Mouse (Mus musculus) intestine, embryonic 14.5 days (tissue): ENCODE measurements at regions not wholly inside any gene's neighbourhood (a gene's known extent, or its start where the extent isn't known, plus 50 kb on each side); places are given as distances from the start of the nearest gene placed in this dataset.

ENCODE experiments used
- ATAC-seq: fragments of 200-750 bp; cut with Nextera tagmentation; replicated peaks from 2 replicates; pipeline ENCODE4 v1.8.0; 2017; ENCODE audit warnings: low read depth, moderate number of reproducible peaks, moderate TSS enrichment, moderate library complexity; ENCODE audit not compliant: low FRiP score, low TSS enrichment
- DNase-seq: peaks from one replicate; pipeline ENCODE4 v3.0.0-alpha.2; 2018; ENCODE audit warnings: low spot score
- H3K27ac ChIP-seq: fragments of 300-500 bp; sonication (generic); 2 replicates; pipeline ENCODE4 v1.5.1; 2014; ENCODE audit warnings: low read depth, mild to moderate bottlenecking, control low read depth
- H3K27me3 ChIP-seq: fragments of 300-500 bp; sonication (generic); replicated peaks from 2 replicates; pipeline ENCODE4 v1.6.1; 2014; ENCODE audit warnings: low read length, control low read depth; ENCODE audit not compliant: control insufficient read depth, insufficient read depth
- H3K36me3 ChIP-seq: fragments of 300-500 bp; sonication (generic); 2 replicates; pipeline ENCODE4 v1.6.1; 2014; ENCODE audit warnings: low read length, control low read depth; ENCODE audit not compliant: control insufficient read depth, insufficient read depth
- H3K4me1 ChIP-seq: fragments of 300-500 bp; sonication (generic); replicated peaks from 2 replicates; pipeline ENCODE4 v1.6.1; 2014; ENCODE audit warnings: low read length, control low read depth, mixed read lengths; ENCODE audit not compliant: control insufficient read depth, insufficient read depth
- H3K4me2 ChIP-seq: fragments of 300-500 bp; sonication (generic); 2 replicates; pipeline ENCODE4 v1.6.1; 2014; ENCODE audit warnings: low read length
- H3K4me3 ChIP-seq: fragments of 300-500 bp; sonication (generic); 2 replicates; pipeline ENCODE4 v1.5.1; 2014; ENCODE audit warnings: low read depth, low read length, control low read depth, mixed read lengths
- H3K9ac ChIP-seq: fragments of 300-500 bp; sonication (generic); 2 replicates; pipeline ENCODE4 v1.6.1; 2014; ENCODE audit warnings: mild to moderate bottlenecking, low read length
- H3K9me3 ChIP-seq: fragments of 300-500 bp; sonication (generic); 2 replicates; pipeline ENCODE4 v1.6.1; 2016; ENCODE audit warnings: low read length, control low read depth; ENCODE audit not compliant: control insufficient read depth
- WGBS: fragments of 180-500 bp; shearing (Covaris S2); extraction: QIAGEN DNeasy Blood & Tissue Kit; methylation state at CpG from one replicate; pipeline ENCODE4 v1.1.7; 2014; 5-methylcytosine and 5-hydroxymethylcytosine counted together

- Histone ChIP-seq H3K27ac (no peak overlapping the region), H3K9ac (no peak overlapping the region), H3K36me3 (no peaks in the 10 kb centered on the region), H3K9me3 (no peaks in the 10 kb centered on the region), H3K4me2 (no peak overlapping the region), H3K27me3 (no peaks in the 10 kb centered on the region), H3K4me3 (no peak overlapping the region), H3K4me1 (no peaks in the 10 kb centered on the region)
- no peak for ATAC-seq
- 38% methylated on average over 4 of the region's 4 CpGs for WGBS
- peak; percentile 66 for DNase-seq
Measured at GRCm38 (mm10) chr6:51220778-51221177, 211.7 kb upstream of the Nfe2l3 start.

- peaks cover 1% of the 10 kb centered on the region for H3K9me3 ChIP-seq
- H3K4me2 ChIP-seq: no peak overlapping the region
- DNase-seq: no peak
- no peak overlapping the region for H3K9ac ChIP-seq
- no peak overlapping the region for H3K4me3 ChIP-seq
- H3K27ac ChIP-seq: no peak overlapping the region
- H3K4me1 ChIP-seq: no peaks in the 10 kb centered on the region
- ATAC-seq: no peak
- 63% methylated on average over 11 of the region's 11 CpGs for WGBS
- no peaks in the 10 kb centered on the region for H3K27me3 ChIP-seq
- H3K36me3 ChIP-seq: no peaks in the 10 kb centered on the region
Measured at GRCm38 (mm10) chr6:51236077-51236740, 196.3 kb upstream of the Nfe2l3 start.

DNA sequence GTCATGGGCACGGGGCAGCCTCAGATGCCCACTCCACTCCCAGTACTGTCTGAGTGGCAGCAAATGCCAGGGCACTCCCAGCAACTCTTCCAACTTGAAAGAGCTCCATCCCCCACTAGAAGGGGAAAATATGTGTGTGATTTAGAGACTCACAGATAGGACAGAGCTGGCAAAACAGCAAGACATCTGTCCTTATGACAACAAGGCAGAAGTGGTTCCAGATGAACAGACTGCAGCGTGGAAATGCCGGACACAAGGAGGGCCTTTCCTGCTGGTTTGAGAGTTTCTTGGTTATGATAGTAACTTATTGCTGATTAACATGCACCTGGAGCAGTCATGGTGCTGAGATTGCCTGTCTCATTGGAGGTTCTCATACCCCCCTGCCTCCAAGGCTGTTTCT lies 192.4 kb upstream of the Nfe2l3 start:
- no peak overlapping the region for H3K4me3 ChIP-seq
- H3K4me2 ChIP-seq: no peak overlapping the region
- H3K27ac ChIP-seq: no peak overlapping the region
- H3K9ac ChIP-seq: no peak overlapping the region
- 89% methylated on average over 3 of the region's 3 CpGs for WGBS
- H3K27me3 ChIP-seq: no peaks in the 10 kb centered on the region
- DNase-seq (no peak), ATAC-seq (no peak)
- H3K4me1 ChIP-seq: no peaks in the 10 kb centered on the region
- no peaks in the 10 kb centered on the region for H3K36me3 ChIP-seq
- H3K9me3 ChIP-seq: peaks cover 8% of the 10 kb centered on the region

- Histone ChIP-seq H3K4me2 (no peak overlapping the region), H3K27ac (no peak overlapping the region), H3K27me3 (no peaks in the 10 kb centered on the region), H3K9ac (no peak overlapping the region), H3K4me1 (no peaks in the 10 kb centered on the region), H3K36me3 (no peaks in the 10 kb centered on the region), H3K9me3 (no peaks in the 10 kb centered on the region), H3K4me3 (no peak overlapping the region)
- ATAC-seq (no peak), DNase-seq (no peak)
Measured at GRCm38 (mm10) chr6:51250233-51250632, 182.2 kb upstream of the Nfe2l3 start.

GRCm38 (mm10) chr6:51251432-51251831 lies 181.0 kb upstream of the Nfe2l3 start:
- Histone ChIP-seq H3K27me3 (no peaks in the 10 kb centered on the region), H3K36me3 (no peaks in the 10 kb centered on the region), H3K4me3 (no peak overlapping the region), H3K4me2 (no peak overlapping the region), H3K27ac (no peak overlapping the region), H3K4me1 (no peaks in the 10 kb centered on the region), H3K9me3 (no peaks in the 10 kb centered on the region), H3K9ac (no peak overlapping the region)
- WGBS: 96% methylated on average over 2 of the region's 2 CpGs
- ATAC-seq: no peak
- no peak for DNase-seq

- Histone ChIP-seq H3K9me3 (no peaks in the 10 kb centered on the region), H3K27ac (no peak overlapping the region), H3K27me3 (no peaks in the 10 kb centered on the region), H3K4me3 (no peak overlapping the region), H3K4me1 (no peaks in the 10 kb centered on the region), H3K4me2 (no peak overlapping the region), H3K36me3 (no peaks in the 10 kb centered on the region), H3K9ac (no peak overlapping the region)
- DNase-seq: no peak
- ATAC-seq: no peak
- 88% methylated on average over 3 of the region's 3 CpGs for WGBS
Measured at GRCm38 (mm10) chr6:51252721-51253120, 179.7 kb upstream of the Nfe2l3 start.

DNA sequence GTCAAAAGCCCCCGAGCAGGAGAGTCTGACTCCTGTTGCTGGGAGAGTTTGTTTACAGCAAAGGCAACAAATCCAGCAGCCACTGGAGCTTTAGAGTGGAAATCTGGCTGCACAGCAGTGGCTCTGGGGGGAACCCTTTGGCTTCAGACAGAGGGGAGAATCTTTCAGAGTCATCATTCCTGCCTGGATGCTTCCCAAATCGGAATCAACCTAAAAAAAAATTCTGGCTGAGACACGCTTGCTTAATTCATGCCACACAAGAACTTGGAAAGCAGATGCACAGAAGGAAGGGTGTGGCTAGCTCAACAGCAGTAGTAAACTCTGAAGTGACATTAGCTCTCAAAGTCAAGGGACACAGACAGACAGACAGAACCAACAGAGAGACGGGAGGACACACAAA lies 175.8 kb upstream of the Nfe2l3 start:
- Histone ChIP-seq H3K36me3 (no peaks in the 10 kb centered on the region), H3K4me2 (no peak overlapping the region), H3K9me3 (peaks cover 6% of the 10 kb centered on the region), H3K27me3 (no peaks in the 10 kb centered on the region), H3K4me1 (no peaks in the 10 kb centered on the region), H3K4me3 (no peak overlapping the region), H3K9ac (no peak overlapping the region), H3K27ac (no peak overlapping the region)
- ATAC-seq (no peak), DNase-seq (no peak)
- WGBS: 35% methylated on average over 4 of the region's 4 CpGs

- Histone ChIP-seq H3K9me3 (peaks cover 6% of the 10 kb centered on the region), H3K27me3 (no peaks in the 10 kb centered on the region), H3K4me1 (no peaks in the 10 kb centered on the region), H3K36me3 (no peaks in the 10 kb centered on the region), H3K4me3 (no peak overlapping the region), H3K9ac (no peak overlapping the region), H3K4me2 (no peak overlapping the region), H3K27ac (no peak overlapping the region)
- WGBS: 75% methylated on average over 6 of the region's 6 CpGs
- DNase-seq: no peak
- ATAC-seq: no peak
Measured at GRCm38 (mm10) chr6:51257524-51257923, 174.9 kb upstream of the Nfe2l3 start.

- H3K4me2 ChIP-seq: no peak overlapping the region
- H3K9ac ChIP-seq: no peak overlapping the region
- DNase-seq (no peak), ATAC-seq (no peak)
- no peaks in the 10 kb centered on the region for H3K4me1 ChIP-seq
- H3K27ac ChIP-seq: no peak overlapping the region
- peaks cover 6% of the 10 kb centered on the region for H3K9me3 ChIP-seq
- no peak overlapping the region for H3K4me3 ChIP-seq
- no peaks in the 10 kb centered on the region for H3K27me3 ChIP-seq
- no peaks in the 10 kb centered on the region for H3K36me3 ChIP-seq
- WGBS: 90% methylated on average over 2 of the region's 2 CpGs
Measured at GRCm38 (mm10) chr6:51258304-51258703, 174.2 kb upstream of the Nfe2l3 start.
